Mouse (Mus musculus): Measurements from ENCODE around the gene Dlg1. TPM values are rescaled to one million over a fixed set of nuclear protein-coding genes. Genes with fewer than 3 reads are reported as not detected.

Gene Dlg1
- polyA plus RNA-seq, 1 experiment from 2014 or later, result 21.9 TPM

DNA sequence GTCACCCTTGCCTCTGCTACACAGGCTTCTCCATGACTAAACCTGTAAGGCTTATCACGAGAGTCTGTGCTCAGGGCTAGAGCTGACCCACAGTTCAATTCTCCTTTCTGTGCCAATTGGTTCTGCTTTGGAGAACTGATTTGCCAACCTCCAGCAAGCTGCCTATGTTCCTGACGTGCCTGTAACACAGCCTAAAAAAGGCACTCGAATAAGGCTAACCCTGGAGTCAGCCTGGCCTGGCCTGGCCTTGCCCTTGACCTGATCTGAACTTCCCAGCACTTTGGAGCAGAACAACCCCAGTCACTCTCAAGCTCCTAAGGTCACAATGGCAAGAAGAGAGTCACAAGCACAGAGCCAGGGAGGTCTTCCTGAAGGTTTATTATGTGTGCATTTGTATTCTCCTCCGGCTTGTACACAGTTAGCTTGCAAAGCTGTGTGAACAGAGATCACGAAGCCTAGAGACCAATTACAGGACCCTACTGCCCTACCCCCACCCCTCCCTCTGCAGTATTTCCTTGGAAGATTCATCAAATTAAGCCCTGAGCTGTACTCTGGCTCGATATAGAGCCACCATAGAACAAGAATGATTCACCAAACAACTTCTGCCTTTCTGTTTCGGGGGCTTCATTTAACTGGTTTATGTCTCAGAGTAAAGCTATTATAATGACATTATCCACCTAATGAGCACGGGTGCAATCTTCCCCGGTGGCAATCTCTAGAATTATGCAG is 11.0 kb upstream of the Dlg1 start:
- no peak overlapping the region for H3K9ac ChIP-seq (replicated peaks; ENCODE audit: low read depth, low read length)
- no peaks in the 10 kb centered on the region for H3K27me3 ChIP-seq (replicated peaks; ENCODE audit: control insufficient read depth, insufficient read depth, low read length)
- H3K27ac ChIP-seq (ENCODE audit: low read length), result no peak overlapping the region
- no peaks in the 10 kb centered on the region for H3K36me3 ChIP-seq (ENCODE audit: control insufficient read depth, insufficient read depth)
- WGBS, result 34% methylated on average over 9 of the region's 9 CpGs
- no peak overlapping the region for H3K4me3 ChIP-seq (replicated peaks; ENCODE audit: low read length)
- no peak for ATAC-seq
- peaks cover 11% of the 10 kb centered on the region; the same call in 1 of the 2 replicates for H3K4me1 ChIP-seq (replicated peaks; ENCODE audit: control insufficient read depth, insufficient read depth, low read length)
- H3K4me2 ChIP-seq (ENCODE audit: low read length), result no peak overlapping the region
- no peaks in the 10 kb centered on the region for H3K9me3 ChIP-seq (ENCODE audit: control insufficient read depth, low read length)

GRCm38 (mm10) chr16:31653616-31654015 is 9.6 kb upstream of the Dlg1 start:
- H3K9ac ChIP-seq (replicated peaks; ENCODE audit: low read depth, low read length), result no peak overlapping the region
- no peaks in the 10 kb centered on the region for H3K9me3 ChIP-seq (ENCODE audit: control insufficient read depth, low read length)
- no peak for ATAC-seq
- no peak overlapping the region for H3K27ac ChIP-seq (ENCODE audit: low read length)
- no peaks in the 10 kb centered on the region for H3K36me3 ChIP-seq (ENCODE audit: control insufficient read depth, insufficient read depth)
- H3K4me2 ChIP-seq (ENCODE audit: low read length), result no peak overlapping the region
- H3K4me3 ChIP-seq (replicated peaks; ENCODE audit: low read length), result no peak overlapping the region
- peaks cover 11% of the 10 kb centered on the region; the same call in 1 of the 2 replicates for H3K4me1 ChIP-seq (replicated peaks; ENCODE audit: control insufficient read depth, insufficient read depth, low read length)
- 53% methylated on average over 5 of the region's 5 CpGs for WGBS
- no peaks in the 10 kb centered on the region for H3K27me3 ChIP-seq (replicated peaks; ENCODE audit: control insufficient read depth, insufficient read depth, low read length)

GRCm38 (mm10) chr16:31654021-31654420 is 9.2 kb upstream of the Dlg1 start:
- no peak overlapping the region for H3K4me3 ChIP-seq (replicated peaks; ENCODE audit: low read length)
- WGBS, result 66% methylated on average over 7 of the region's 7 CpGs
- H3K36me3 ChIP-seq (ENCODE audit: control insufficient read depth, insufficient read depth), result no peaks in the 10 kb centered on the region
- H3K27ac ChIP-seq (ENCODE audit: low read length), result no peak overlapping the region
- H3K9ac ChIP-seq (replicated peaks; ENCODE audit: low read depth, low read length), result no peak overlapping the region
- peaks cover 11% of the 10 kb centered on the region; the same call in 1 of the 2 replicates for H3K4me1 ChIP-seq (replicated peaks; ENCODE audit: control insufficient read depth, insufficient read depth, low read length)
- no peak for ATAC-seq
- H3K4me2 ChIP-seq (ENCODE audit: low read length), result no peak overlapping the region
- no peaks in the 10 kb centered on the region for H3K9me3 ChIP-seq (ENCODE audit: control insufficient read depth, low read length)
- no peaks in the 10 kb centered on the region for H3K27me3 ChIP-seq (replicated peaks; ENCODE audit: control insufficient read depth, insufficient read depth, low read length)

DNA sequence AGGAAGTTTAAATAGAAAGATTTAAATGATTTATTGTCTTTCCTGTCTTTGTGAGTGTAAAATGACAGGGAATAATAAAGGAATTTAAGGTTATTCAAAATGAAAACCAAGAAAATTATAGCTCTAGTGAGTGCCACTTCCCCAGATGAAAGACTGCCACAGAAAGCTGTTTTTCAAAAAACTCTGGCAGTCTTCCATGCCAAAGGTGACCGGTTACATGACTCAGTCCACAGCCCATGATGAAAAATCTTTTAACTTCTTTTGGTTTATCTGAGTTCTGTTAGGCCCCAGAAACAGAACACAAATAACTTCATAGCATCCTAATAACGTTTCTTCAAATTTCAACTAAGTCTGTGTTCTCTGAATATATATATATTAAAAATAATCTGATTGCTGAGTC is 7.7 kb upstream of the Dlg1 start:
- Histone ChIP-seq H3K27ac (ENCODE audit: low read length) (no peak overlapping the region), H3K36me3 (ENCODE audit: control insufficient read depth, insufficient read depth) (no peaks in the 10 kb centered on the region), H3K27me3 (replicated peaks; ENCODE audit: control insufficient read depth, insufficient read depth, low read length) (no peaks in the 10 kb centered on the region), H3K9me3 (ENCODE audit: control insufficient read depth, low read length) (no peaks in the 10 kb centered on the region), H3K4me3 (replicated peaks; ENCODE audit: low read length) (no peak overlapping the region), H3K4me2 (ENCODE audit: low read length) (no peak overlapping the region), H3K4me1 (replicated peaks; ENCODE audit: control insufficient read depth, insufficient read depth, low read length) (peaks cover 11% of the 10 kb centered on the region; the same call in 1 of the 2 replicates), H3K9ac (replicated peaks; ENCODE audit: low read depth, low read length) (no peak overlapping the region)
- ATAC-seq, result no peak
- WGBS, result 79% methylated on average over 2 of the region's 2 CpGs

- H3K4me3 ChIP-seq (replicated peaks; ENCODE audit: low read length), result no peak overlapping the region
- no peaks in the 10 kb centered on the region for H3K27me3 ChIP-seq (replicated peaks; ENCODE audit: control insufficient read depth, insufficient read depth, low read length)
- peaks cover under 1% of the 10 kb centered on the region; the same call in 1 of the 2 replicates for H3K4me1 ChIP-seq (replicated peaks; ENCODE audit: control insufficient read depth, insufficient read depth, low read length)
- no peaks in the 10 kb centered on the region for H3K9me3 ChIP-seq (ENCODE audit: control insufficient read depth, low read length)
- H3K4me2 ChIP-seq (ENCODE audit: low read length), result no peak overlapping the region
- 25% methylated on average over 2 of the region's 2 CpGs for WGBS
- H3K27ac ChIP-seq (ENCODE audit: low read length), result no peak overlapping the region
- no peaks in the 10 kb centered on the region for H3K36me3 ChIP-seq (ENCODE audit: control insufficient read depth, insufficient read depth)
- ATAC-seq, result no peak
- H3K9ac ChIP-seq (replicated peaks; ENCODE audit: low read depth, low read length), result no peak overlapping the region
These were observed 5.7 kb upstream of the Dlg1 start for GRCm38 (mm10) chr16:31657502-31657901.

GRCm38 (mm10) chr16:31658539-31659334 is 4.5 kb upstream of the Dlg1 start:
- peaks cover 3% of the 10 kb centered on the region for H3K4me1 ChIP-seq (replicated peaks; ENCODE audit: control insufficient read depth, insufficient read depth, low read length)
- no peaks in the 10 kb centered on the region for H3K36me3 ChIP-seq (ENCODE audit: control insufficient read depth, insufficient read depth)
- no peak overlapping the region for H3K4me3 ChIP-seq (replicated peaks; ENCODE audit: low read length)
- 61% methylated on average over 6 of the region's 6 CpGs for WGBS
- H3K9ac ChIP-seq (replicated peaks; ENCODE audit: low read depth, low read length), result no peak overlapping the region
- no peak overlapping the region for H3K4me2 ChIP-seq (ENCODE audit: low read length)
- no peak overlapping the region for H3K27ac ChIP-seq (ENCODE audit: low read length)
- no peaks in the 10 kb centered on the region for H3K9me3 ChIP-seq (ENCODE audit: control insufficient read depth, low read length)
- no peaks in the 10 kb centered on the region for H3K27me3 ChIP-seq (replicated peaks; ENCODE audit: control insufficient read depth, insufficient read depth, low read length)
- no peak for ATAC-seq

DNA sequence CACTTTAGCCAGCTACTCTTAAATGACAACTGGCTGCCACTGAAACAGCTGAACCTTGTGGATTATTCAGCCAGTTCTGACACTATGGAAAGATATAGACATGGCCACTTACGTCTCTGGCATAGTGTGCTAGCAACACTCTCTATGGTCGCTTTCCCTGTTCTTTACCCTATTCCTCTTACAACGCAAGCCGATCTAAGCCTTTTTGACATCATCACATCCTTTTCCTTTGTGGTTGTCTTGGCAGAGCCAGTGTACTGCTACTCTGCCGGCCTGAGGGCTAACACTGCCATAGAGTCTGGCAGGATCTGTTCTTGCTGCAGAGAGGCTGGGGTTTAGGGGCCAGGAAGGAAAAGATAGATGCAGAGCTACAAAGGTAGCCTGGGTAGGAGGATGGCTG is 3.8 kb upstream of the Dlg1 start:
- Histone ChIP-seq H3K9ac (replicated peaks; ENCODE audit: low read depth, low read length) (no peak overlapping the region), H3K4me2 (ENCODE audit: low read length) (no peak overlapping the region), H3K27me3 (replicated peaks; ENCODE audit: control insufficient read depth, insufficient read depth, low read length) (no peaks in the 10 kb centered on the region), H3K36me3 (ENCODE audit: control insufficient read depth, insufficient read depth) (no peaks in the 10 kb centered on the region), H3K27ac (ENCODE audit: low read length) (no peak overlapping the region), H3K4me3 (replicated peaks; ENCODE audit: low read length) (no peak overlapping the region), H3K9me3 (ENCODE audit: control insufficient read depth, low read length) (no peaks in the 10 kb centered on the region), H3K4me1 (replicated peaks; ENCODE audit: control insufficient read depth, insufficient read depth, low read length) (peaks cover 4% of the 10 kb centered on the region)
- ATAC-seq, result no peak
- whole genome bisulfite sequencing, result 77% methylated on average over 5 of the region's 5 CpGs

- no peaks in the 10 kb centered on the region for H3K9me3 ChIP-seq (ENCODE audit: control insufficient read depth, low read length)
- H3K27ac ChIP-seq (ENCODE audit: low read length), result no peak overlapping the region
- peak overlapping the region; percentile 92 for H3K4me3 ChIP-seq (replicated peaks; ENCODE audit: low read length)
- peaks cover 3% of the 10 kb centered on the region for H3K36me3 ChIP-seq (ENCODE audit: control insufficient read depth, insufficient read depth)
- peak overlapping the region; percentile 84 for H3K9ac ChIP-seq (replicated peaks; ENCODE audit: low read depth, low read length)
- peaks cover 21% of the 10 kb centered on the region for H3K4me1 ChIP-seq (replicated peaks; ENCODE audit: control insufficient read depth, insufficient read depth, low read length)
- H3K4me2 ChIP-seq (ENCODE audit: low read length), result peak overlapping the region; percentile 92
- peak; percentile 9; the same call in 1 of the 2 replicates for ATAC-seq
- WGBS, result 12% methylated on average over 22 of the region's 22 CpGs
- no peaks in the 10 kb centered on the region for H3K27me3 ChIP-seq (replicated peaks; ENCODE audit: control insufficient read depth, insufficient read depth, low read length)
These were observed 476 bp upstream of the Dlg1 start for GRCm38 (mm10) chr16:31662556-31663378.

GRCm38 (mm10) chr16:31664287-31664597 is 999 bp downstream of the Dlg1 start:
- Histone ChIP-seq H3K4me1 (replicated peaks; ENCODE audit: control insufficient read depth, insufficient read depth, low read length) (peaks cover 23% of the 10 kb centered on the region), H3K27me3 (replicated peaks; ENCODE audit: control insufficient read depth, insufficient read depth, low read length) (no peaks in the 10 kb centered on the region), H3K36me3 (ENCODE audit: control insufficient read depth, insufficient read depth) (peaks cover 3% of the 10 kb centered on the region), H3K9me3 (ENCODE audit: control insufficient read depth, low read length) (no peaks in the 10 kb centered on the region), H3K27ac (ENCODE audit: low read length) (peak overlapping the region; percentile 88), H3K4me3 (replicated peaks; ENCODE audit: low read length) (peak overlapping the region; percentile 92), H3K4me2 (ENCODE audit: low read length) (peak overlapping the region; percentile 57), H3K9ac (replicated peaks; ENCODE audit: low read depth, low read length) (peak overlapping the region; percentile 84)
- under 1% methylated on average over 32 of the region's 36 CpGs for WGBS
- ATAC-seq, result peak; percentile 82

Measured in forebrain, embryonic 16.5 days (tissue).